Mouse (Mus musculus) kidney, adult 11 months (tissue): ENCODE data around the gene Tmc3.

Experiments used
- DNase-seq: peaks from one replicate; pipeline ENCODE4 v3.0.0; 2022

Gene Tmc3

DNA sequence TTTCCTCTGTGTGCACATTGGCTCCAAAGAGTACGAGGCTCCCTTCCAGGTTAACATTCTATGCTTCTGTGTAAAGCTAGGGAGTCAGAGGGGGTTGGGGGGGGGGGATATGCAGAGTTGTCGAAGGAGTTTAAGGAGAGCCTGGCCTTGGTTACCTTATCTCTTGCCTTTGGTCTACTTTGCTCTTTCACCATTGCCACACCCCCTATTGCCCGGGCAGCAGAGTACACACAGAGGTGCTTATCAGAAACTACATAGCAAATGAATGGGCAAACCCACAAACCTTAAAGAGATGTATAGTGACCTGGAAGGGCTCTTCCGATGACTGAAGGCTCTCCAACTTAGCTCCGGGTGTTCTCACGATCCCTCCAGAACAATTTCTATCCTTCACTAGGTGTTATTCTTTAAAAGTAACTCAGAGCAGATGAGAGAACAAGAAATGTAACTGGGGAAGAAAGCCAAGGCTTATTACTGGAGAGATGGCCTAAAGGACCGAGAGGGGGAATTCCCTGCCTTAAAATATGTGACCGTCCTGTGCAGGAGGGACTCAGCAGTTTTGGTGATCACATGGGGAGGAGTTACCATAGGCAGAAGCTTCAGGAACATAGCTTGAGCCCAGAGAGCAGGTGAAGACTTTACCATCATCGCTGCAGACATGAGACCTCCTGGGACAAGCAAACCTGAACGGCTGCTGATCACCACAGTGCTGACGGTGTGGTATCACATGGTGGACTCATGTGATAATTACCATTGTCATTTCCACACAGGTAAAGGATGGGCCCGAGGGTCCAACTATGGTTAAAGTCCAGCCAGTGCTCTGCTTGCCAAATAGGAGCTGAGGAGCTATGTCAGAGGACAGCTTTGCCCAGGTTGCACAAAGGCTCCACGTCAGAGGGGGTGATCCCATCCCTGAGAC is 14.5 kb downstream of the Tmc3 start:
- no peak for DNase-seq

DNA sequence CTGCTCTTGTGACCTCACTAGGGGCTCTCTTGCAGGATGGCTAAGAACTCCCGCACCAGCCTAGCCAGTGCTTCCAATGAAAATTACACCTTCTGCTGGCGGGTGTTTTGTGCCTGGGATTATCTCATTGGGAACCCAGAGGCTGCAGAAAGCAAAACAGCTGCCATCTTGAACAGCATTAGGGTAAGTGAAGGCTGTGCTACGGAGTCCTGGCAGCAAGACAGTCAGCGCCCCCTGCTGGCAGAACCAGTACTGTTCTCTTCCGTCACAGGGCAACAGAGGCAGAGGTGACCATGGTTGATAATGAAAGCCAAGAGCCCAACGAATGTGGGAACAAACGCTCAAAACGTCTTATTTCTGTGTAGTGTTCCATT is 15.2 kb downstream of the Tmc3 start:
- no peak for DNase-seq

DNA sequence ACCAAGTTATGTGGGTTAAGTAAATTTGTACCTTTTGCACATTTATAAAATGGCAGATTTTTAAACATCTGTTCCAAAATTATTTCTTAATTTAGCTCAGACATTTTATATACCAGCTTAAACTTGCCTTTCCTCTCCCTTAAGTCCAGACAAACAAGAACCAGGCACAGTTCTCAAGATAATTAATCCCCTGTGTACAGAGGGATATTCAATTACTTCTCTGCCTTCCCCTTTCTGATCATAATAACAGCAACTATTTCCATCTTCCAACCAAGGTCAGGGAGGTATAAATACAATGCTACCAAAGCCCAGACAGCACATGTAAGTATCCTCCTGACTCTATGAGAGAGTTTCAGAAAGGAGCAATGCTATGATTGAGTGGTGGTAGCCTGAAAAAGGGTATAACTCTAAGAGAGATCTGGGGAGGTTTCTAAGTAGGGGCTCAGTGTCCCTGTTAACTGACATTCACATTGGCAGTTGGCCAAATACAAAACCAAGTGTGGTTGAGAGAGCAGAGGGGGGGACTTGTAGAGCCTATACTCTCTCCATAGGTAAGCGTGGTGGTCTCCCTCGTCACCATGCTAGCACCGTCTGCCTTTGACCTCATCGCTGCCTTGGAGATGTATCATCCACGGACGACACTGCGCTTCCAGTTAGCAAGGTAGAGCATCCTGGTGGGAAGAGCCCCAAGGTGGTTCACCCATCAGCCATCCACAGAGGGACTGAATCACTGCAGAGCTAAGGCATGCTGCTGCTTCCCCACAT is 19.6 kb downstream of the Tmc3 start:
- no peak for DNase-seq

DNA sequence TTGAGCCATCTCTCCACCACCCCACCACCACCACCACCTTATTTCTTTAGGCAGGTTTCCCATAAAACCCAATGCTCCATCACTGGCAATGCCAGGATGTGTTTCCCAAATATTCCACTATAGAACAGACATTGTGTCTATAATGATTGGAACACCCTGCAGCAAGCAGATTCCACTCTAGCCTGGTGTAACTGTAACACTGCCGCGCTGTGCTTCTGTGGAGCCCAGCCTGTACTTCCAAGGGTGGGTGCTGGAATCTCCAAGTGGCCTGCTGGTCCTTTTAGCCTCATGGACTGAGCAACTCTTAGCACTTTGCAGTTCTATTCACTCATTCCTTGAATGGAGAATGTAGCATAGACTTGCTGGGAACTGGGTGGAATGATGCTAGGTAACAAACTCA is 22.1 kb downstream of the Tmc3 start:
- DNase-seq = no peak

DNA sequence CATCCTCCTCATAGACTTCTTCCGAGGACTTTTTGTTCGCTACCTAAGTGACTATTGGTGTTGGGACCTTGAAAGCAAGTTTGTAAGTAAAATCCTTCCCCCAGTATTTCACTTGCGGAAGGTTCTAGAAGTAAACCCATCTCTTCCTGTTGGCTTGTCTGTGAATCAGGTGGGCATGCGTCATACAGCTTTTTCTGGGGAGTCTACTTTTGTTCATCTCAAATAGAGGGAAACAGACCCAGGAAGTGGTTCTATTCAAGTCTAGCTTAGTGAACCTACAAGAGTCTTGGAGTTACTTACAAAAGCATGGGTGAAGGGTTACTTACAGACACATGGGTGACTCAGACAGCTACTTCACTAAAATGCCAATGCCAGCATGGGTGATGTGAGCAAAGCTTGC is 25.2 kb downstream of the Tmc3 start:
- DNase-seq = no peak

DNA sequence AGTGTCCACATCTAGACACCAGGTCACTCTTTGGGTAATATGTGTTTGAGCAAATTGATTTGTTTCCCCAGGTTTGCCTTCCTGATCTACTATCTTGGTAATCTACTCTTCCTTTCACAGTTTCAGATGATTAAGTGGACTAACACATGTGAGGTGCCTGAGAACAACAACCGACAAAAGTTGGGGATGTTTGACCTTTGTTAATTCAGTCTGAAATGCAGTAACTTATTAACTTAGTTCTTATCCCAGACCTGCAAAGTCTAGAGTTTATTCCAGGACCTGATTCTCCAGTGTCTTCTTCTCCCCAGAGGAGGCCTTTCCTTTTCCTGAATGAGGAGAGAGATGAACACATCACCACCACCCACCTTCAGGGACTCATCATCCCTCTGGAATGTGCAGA is 27.2 kb downstream of the Tmc3 start:
- peak; percentile 20 for DNase-seq

DNA sequence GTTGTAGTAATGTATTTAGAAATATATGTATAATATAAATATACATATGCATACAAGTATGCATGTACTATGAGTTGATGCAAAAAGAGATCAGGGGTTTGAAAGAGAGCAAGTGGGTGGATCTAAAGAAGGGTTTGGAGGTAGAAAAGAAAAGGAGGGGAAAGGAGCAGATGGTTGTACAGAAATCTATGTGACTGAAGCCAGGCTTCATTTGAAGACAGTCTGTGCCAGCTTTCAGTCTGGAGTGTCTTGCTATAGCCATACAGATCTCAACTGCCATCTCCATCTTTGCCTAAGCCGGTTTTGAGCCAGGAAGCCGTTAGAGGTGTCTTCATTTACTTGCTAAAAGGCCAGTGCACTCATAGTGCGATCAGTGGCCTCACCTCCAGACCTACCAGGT is 30.5 kb downstream of the Tmc3 start:
- no peak for DNase-seq

DNA sequence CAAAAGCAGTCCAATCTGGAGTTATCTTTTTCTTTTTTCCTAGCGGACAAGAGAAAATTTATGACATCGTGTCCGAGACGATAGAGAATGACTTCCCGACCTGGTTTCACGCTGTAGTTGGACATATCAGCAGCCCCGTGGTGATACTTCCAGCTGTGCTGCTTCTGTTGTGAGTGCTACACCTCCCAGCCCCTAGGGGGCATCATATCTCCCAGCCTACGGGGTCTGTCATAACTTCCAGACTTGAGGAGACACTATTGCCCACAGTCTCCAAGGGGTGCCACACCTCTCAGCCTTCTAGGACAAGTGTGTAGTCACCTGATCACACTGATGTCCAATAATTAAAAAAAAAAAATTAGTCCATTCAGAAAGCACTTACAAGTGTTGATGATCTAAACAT is 31.1 kb downstream of the Tmc3 start:
- DNase-seq = no peak

DNA sequence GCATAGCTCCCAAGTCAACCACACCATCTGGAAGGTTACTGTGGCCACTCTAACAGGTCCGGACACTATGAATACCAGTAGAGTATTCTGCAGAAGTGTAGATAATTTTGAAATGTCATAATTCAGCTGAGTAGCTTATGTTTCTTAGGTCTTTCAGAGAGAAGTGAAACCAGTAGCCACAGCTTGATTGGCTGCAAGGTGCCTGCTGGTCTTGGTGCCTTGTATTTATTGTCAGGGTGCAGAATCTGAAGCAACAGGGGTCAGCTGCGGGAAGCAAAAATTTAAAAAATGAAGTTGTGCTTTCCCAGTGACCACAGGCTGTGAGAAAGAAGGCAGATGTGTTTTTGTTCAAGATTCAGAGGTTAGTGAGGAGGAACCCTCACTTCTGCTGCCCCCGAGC is 31.5 kb downstream of the Tmc3 start:
- DNase-seq = no peak

DNA sequence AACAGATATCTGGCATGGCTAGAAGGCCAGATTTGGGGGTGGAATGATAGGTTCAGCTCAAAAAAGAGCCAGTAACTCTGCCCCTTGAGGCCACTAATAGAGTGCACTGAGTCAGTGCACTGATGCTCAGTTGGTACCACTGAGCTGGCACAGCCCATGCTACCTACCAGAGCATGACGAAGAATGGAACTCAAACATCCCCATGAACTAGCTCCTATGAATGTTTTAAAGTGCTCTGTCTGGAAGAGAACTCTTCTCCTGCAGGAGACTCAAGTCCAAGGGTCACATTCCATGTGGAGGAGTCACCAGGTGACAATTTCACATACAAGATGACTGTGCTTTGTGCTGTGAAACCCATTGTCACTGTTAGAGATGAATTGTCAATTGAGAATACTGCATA is 34.0 kb downstream of the Tmc3 start:
- peak; percentile 58 for DNase-seq

DNA sequence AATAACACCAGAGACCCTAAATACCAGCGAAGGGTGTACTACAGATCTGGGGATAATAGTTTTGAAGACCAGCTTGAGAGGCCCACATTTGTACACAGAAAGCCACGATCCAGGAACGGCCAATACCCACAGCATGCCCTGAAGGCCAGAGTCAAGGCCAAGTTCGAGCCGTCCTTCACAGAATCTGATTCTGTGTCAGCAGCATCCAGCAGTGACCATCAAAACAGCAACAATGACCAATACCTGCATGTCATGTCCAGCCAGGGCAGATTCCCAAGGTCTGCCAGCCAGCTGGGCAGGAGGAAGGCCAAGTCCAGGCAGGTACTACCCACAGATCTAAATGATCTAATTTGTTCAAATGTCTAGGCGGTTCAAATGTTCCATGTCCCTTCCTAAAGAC is 37.9 kb downstream of the Tmc3 start:
- no peak for DNase-seq

DNA sequence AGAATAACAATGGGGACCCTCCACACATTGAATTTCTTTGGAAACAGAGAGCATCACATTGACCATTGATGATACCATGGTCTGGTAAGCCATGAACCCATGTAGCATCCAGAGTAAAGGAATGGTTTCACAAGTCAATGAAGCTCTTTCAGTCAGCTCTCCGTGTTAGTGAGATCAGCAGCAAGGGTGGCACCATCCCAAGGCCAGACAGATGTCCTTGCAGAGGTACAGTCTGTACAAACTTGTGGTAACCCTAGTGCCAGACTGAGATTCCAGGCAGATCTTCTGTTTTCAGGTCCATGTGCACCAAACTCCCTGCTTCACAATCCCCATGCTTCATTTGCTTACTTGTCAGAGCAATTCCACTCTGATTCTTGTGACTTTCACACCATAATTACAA is 39.3 kb downstream of the Tmc3 start:
- DNase-seq = no peak

DNA sequence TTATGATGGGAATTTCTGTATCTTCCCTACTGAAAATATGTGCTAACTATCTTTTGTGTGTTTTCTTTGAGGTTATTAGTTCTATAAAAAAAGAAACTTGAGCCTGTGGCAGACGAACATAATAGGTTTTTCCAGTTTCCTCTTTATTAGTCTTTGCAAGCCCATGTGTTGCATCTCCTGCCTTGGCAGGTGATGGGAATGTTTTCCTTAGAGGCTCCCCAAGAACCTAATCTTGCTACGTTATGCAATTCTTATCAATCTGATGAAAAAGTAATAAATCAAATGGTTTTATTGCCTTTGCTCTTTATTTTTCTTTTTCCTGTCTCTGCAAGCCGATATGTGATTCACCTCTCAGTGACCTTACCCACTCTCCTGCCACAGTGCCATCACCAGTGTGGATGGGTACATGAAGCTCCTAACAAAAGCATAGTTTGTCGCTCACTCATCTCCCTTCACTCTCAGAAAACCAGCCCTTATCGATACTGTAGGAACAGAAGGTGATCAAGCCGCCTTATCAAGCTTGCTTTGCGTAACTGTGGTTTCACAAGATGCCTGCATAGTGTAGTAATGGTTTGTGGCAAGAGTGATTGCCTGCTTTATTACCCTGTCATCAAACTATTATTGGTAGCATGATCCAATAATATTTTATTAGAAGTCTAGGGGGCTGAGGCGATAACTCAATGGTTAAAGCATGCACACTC is 42.0 kb downstream of the Tmc3 start:
- DNase-seq = no peak

DNA sequence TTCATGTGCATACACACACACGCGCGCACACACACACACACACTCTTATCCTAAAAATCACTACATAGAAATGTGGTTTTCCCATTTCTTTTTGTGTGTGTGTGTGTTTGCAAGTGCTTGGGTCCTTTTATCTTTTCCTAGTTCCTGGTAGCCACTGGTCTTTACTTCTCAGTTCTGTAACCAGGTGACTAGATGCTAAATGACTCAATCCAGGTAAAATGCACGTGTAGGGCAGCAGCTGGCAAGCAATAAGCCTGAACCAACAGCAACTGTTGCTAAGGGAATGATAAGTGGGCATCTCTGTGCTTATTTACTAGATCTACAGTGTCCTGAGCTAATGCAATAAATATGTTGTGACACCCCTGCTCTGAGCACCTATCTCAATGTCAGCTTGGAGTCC is 42.6 kb downstream of the Tmc3 start:
- DNase-seq = no peak

DNA sequence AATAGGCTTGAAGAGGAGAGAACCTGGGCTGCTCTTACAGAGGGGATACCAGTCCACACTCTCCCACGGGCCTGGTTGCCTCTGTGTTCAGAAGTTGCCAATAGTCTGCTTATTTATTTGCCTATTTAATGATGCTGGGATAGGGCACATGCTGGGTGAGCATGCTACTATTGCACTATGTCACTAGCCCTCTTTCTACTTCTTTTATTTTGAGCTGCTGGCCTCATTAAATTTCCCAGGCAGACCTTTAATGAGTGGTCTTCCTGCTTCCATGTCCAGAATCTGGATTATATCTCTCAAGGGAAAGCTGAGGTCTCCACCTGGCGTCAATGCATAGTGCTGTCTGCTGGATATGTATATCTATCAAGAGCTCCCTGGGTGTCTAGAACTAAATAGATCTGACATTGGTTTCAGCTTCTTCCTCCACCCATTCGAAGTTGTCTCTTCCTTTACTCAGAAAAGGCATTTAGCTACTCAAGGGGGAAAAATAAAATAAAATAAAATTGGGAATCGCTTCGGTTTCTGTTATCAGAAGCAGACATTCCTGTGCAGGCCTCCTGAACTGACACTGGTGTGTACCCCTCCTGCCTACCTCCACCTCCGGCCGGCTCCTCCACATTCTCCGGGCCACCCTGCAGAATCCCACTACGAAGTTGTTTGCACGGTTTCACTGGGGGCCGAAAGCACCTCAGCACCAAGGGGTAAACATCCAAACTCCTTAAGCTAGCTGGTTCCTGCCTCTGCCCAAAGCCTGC is 46.5 kb downstream of the Tmc3 start:
- peak; percentile 15 for DNase-seq

DNA sequence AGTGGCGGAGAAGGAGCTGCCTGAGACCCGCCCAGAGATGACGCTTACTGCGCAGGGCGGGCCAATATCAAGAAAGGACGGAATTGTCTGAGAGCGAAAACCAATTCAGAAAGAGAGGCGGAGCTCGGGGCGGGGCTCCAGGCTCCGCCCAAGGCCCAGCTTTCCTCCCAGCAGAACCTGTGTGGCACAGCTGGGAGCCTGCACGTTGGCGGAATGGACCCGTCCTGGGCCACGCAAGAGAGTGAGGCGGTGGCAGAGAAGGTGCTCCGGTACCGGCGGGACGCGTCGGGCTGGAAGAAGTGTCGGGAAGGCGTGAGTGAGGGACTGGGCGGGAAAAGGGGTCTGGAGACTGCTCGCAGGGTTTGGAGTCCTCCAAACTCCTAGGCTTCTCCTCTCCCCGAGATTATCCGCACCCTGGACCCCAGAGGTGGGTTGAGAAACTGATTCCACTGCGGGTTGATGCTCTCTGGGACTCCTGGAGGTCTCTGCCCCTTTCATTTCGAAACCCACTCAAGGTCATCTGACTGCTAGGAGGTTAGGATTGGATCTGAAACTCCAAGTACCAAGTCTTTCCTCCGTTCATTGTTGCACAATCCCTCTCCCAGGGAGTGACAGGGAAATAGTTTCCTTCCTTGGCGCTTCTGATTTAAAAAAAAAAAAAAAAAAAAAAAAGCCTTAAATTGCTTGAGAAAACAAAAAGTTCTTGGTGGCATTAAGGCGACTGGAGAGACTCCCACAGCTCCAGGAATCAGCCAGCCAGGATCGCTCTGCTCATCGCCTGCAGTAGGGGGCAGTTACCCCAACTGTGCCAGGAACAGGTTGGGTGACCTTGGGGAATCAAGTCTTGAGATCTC is 47.3 kb downstream of the Tmc3 start, which contains the start of gene Stard5:
TSS of gene Stard5 (plus strand) at position 132 of the 854 bp plus-strand sequence.
- peak; percentile 97 for DNase-seq

DNA sequence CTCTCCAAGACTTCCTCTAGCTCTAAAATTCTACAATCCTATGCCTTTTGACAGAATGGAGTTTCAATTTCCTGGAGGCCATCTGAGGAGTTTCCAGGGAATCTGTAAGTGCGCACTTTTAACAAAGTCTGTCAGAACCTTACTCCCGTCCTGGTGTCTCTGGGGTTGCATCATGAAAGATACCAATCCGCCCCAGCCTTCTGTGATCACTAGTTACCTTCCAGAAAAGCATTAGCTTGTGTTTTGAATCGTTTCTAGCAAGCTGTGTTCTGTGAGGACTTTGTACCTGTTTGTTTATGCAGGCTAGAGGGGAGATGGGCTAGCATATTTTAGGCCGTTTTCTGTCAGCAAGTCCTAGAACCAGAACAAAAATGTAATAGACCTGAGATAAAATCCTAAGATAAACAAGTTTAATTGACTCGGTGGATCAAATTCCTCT is 48.0 kb downstream of the Tmc3 start:
- DNase-seq = no peak

DNA sequence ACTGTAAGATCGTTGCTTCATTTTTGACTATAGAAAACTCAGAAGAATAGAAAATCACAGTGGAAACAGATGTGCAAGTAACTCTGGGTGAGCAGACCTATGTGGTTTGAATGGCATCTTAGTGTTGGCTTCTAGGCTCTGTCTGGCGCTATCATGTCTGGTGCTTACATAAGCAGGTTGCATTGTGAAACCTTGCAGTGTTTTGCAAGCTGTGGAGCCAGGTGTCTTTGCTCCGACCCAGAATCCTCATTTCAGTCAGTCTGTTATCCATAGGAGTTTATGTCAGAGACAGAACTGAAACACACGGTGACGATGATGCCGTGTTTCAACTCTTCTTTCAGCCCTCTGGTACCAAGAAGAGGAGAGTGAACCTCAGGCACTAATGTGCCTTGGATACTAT is 49.1 kb downstream of the Tmc3 start:
- DNase-seq = no peak

DNA sequence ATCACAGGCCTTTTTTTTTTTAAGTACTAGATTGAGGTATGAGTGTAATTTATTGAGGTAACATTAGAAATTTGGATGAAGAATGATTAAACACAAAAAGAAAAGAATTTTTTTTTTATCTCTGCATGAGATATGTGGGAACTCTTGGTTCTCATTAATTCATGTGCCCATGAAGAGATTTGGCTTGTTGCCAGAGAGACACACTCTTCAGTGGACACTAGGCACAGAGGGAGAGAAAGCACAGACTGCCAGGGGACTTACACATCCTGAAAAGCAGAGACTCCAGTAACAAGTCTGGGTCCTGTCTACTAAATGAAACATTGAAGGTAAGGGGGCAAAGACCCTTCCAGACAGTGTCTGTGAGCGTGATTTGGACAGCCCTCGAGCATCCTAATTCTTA is 51.0 kb downstream of the Tmc3 start:
- DNase-seq = no peak

DNA sequence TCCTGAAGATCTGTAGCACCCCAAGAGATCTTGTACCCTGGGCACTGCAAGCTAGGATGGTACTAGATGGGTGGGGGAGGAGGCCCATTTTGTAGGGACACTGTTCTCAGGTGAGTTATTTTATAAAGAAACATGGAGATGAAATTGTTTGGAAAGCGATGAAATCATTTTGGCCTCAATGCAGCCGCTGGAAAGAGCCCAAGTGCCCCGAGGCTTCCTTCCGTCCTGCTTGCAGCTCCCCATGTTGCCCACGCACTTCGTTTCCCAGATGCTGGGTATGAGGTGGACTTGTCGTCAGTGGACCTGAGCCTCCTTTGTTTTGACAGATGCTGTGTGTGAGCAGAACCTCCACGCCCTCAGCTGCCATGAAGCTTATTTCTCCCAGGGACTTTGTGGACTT is 51.7 kb downstream of the Tmc3 start:
- DNase-seq = no peak

DNA sequence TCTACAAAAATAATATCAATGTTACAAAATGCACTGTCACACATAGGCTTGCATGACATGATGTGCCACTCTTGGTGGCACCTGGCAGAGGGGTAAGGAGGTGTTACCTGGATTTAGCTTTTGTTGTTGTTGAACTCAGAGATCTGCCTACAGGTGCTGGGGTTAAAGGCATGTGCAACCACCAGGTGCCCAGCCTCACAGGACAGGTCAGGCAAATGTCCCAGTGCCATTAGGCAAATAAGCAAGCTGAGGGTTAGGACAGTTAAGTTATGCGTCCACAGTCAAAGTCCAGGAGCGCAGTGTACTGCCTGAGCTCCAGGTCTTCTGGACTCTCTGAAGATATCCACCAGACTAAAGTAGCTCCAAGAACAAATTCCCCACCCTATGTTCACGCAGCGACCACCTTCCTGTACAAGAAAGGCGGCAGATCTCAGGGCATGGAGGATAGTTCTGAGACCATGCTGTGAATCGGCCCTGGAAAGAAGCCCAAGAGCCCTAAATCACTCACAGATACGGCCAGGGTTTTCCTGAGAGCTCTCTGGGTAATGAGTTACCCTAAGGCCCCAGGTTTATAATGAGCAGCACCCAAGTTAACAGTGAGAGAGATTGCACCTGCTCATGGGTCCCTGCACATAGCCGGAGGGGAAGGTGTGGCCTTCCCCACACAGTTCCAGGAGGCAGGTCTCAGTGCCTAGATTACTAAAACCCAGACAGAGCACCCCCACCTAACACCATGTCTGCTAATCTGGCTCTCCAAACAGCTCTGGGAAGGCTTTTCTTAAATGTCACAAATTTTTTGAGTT is 53.3 kb downstream of the Tmc3 start:
- peak; percentile 77 for DNase-seq
